Mouse (Mus musculus) small intestine, adult 2 months (tissue): ENCODE measurements around the gene Arl5a. TPM values are rescaled to one million over a fixed set of nuclear protein-coding genes. Genes with fewer than 3 reads are reported as not detected.

Source experiments
- H3K27ac ChIP-seq: fragments of 200-500 bp; 2 replicates; pipeline ENCODE4 v1.5.1; 2012; ENCODE audit warnings: low read depth, low read length, control low read depth, inconsistent platforms; ENCODE audit not compliant: insufficient read depth
- H3K27me3 ChIP-seq: fragments of 200-500 bp; 2 replicates; pipeline ENCODE4 v1.6.1; 2012; ENCODE audit warnings: mild to moderate bottlenecking, moderate library complexity, low read length, inconsistent platforms; ENCODE audit not compliant: control insufficient read depth, insufficient read depth
- H3K36me3 ChIP-seq: fragments of 200-500 bp; 2 replicates; pipeline ENCODE4 v1.6.1; 2012; ENCODE audit warnings: mild to moderate bottlenecking, low read length, control low read depth, inconsistent platforms; ENCODE audit not compliant: control insufficient read depth, insufficient read depth
- H3K4me1 ChIP-seq: fragments of 200-500 bp; 2 replicates; pipeline ENCODE4 v1.6.1; 2012; ENCODE audit warnings: low read length, inconsistent platforms, mixed read lengths; ENCODE audit not compliant: control insufficient read depth, insufficient read depth, insufficient read length
- H3K4me3 ChIP-seq: fragments of 200-500 bp; 2 replicates; pipeline ENCODE4 v1.5.1; 2012; ENCODE audit warnings: low read depth, mild to moderate bottlenecking, control low read depth, inconsistent platforms, low read length, moderate library complexity
- CTCF ChIP-seq: fragments of 200-500 bp; IDR thresholded peaks from 2 replicates; pipeline ENCODE4 v1.5.1; 2012; ENCODE audit warnings: low read depth, mild to moderate bottlenecking, control low read depth, inconsistent platforms, low read length, moderate library complexity, mixed read lengths; ENCODE audit not compliant: insufficient replicate concordance, insufficient read length; ENCODE audit errors: extremely low read depth
- POLR2A ChIP-seq: fragments of 200-500 bp; IDR thresholded peaks from 2 replicates; pipeline ENCODE4 v1.6.1; 2012; ENCODE audit warnings: low read depth, mild to moderate bottlenecking, control low read depth, inconsistent platforms, low read length, moderate library complexity
- WGBS: fragments of 180-500 bp; shearing (Covaris S2); methylation state at CpG from one replicate; pipeline ENCODE4 v1.1.7; 2018; 5-methylcytosine and 5-hydroxymethylcytosine counted together
- polyA plus RNA-seq: library from polyadenylated mRNA; depleted of rRNA; stranded (reverse); fragments of >200 nt; gene quantifications from 2 replicates; pipeline ENCODE4 v1.2.3, GENCODE M21; 2012

Arl5a gene
- polyA plus RNA-seq, 1 experiment: 6.9 TPM

GRCm38 (mm10) chr2:52449818-52450217, 25.1 kb upstream of the Arl5a start:
- TF ChIP-seq POLR2A: no peak
- TF ChIP-seq CTCF: no peak
- H3K27me3 ChIP-seq: no peaks in the 10 kb centered on the region
- peaks cover 4% of the 10 kb centered on the region; the same call in 1 of the 2 replicates for H3K4me1 ChIP-seq
- WGBS: 43% methylated on average over 8 of the region's 8 CpGs
- H3K4me3 ChIP-seq: no peak overlapping the region
- no peaks in the 10 kb centered on the region for H3K36me3 ChIP-seq
- H3K27ac ChIP-seq: no peak overlapping the region

- TF ChIP-seq POLR2A (no peak), CTCF (no peak)
- H3K27ac ChIP-seq: no peak overlapping the region
- H3K27me3 ChIP-seq: no peaks in the 10 kb centered on the region
- H3K4me3 ChIP-seq: no peak overlapping the region
- WGBS: 26% methylated on average over 1 of the region's 1 CpGs
- H3K4me1 ChIP-seq: peaks cover 4% of the 10 kb centered on the region; the same call in 1 of the 2 replicates
- H3K36me3 ChIP-seq: no peaks in the 10 kb centered on the region
Measured at GRCm38 (mm10) chr2:52448916-52449315, 24.2 kb upstream of the Arl5a start.

GRCm38 (mm10) chr2:52446648-52447047, 21.9 kb upstream of the Arl5a start:
- Histone ChIP-seq H3K4me1 (peaks cover 7% of the 10 kb centered on the region; the same call in 1 of the 2 replicates), H3K27me3 (no peaks in the 10 kb centered on the region), H3K27ac (no peak overlapping the region), H3K36me3 (no peaks in the 10 kb centered on the region), H3K4me3 (no peak overlapping the region)
- WGBS: 86% methylated on average over 5 of the region's 5 CpGs
- TF ChIP-seq POLR2A (no peak), CTCF (no peak)

- H3K4me1 ChIP-seq: peaks cover 12% of the 10 kb centered on the region; the same call in 1 of the 2 replicates
Measured at GRCm38 (mm10) chr2:52442125-52442524, 17.4 kb upstream of the Arl5a start.

GRCm38 (mm10) chr2:52440420-52441015, 15.8 kb upstream of the Arl5a start:
- peaks cover 12% of the 10 kb centered on the region; the same call in 1 of the 2 replicates for H3K4me1 ChIP-seq
- 90% methylated on average over 4 of the region's 4 CpGs for WGBS
- H3K36me3 ChIP-seq: no peaks in the 10 kb centered on the region
- no peak overlapping the region for H3K4me3 ChIP-seq
- no peaks in the 10 kb centered on the region for H3K27me3 ChIP-seq
- no peak overlapping the region for H3K27ac ChIP-seq
- TF ChIP-seq POLR2A (no peak), CTCF (no peak)

More at GRCm38 (mm10) chr2:52442125-52442524, 17.4 kb upstream of the Arl5a start:
- H3K27me3 ChIP-seq: no peaks in the 10 kb centered on the region
- H3K27ac ChIP-seq: no peak overlapping the region
- WGBS: 27% methylated on average over 5 of the region's 5 CpGs
- H3K4me3 ChIP-seq: no peak overlapping the region
- H3K36me3 ChIP-seq: no peaks in the 10 kb centered on the region
- TF ChIP-seq POLR2A (no peak), CTCF (no peak)

- H3K27ac ChIP-seq: no peak overlapping the region
- peaks cover 12% of the 10 kb centered on the region; the same call in 1 of the 2 replicates for H3K4me1 ChIP-seq
- TF ChIP-seq POLR2A (no peak), CTCF (no peak)
- H3K4me3 ChIP-seq: no peak overlapping the region
- 31% methylated on average over 4 of the region's 4 CpGs for WGBS
- H3K27me3 ChIP-seq: no peaks in the 10 kb centered on the region
- no peaks in the 10 kb centered on the region for H3K36me3 ChIP-seq
Measured at GRCm38 (mm10) chr2:52438437-52438836, 13.7 kb upstream of the Arl5a start.

- TF ChIP-seq CTCF: no peak
- TF ChIP-seq POLR2A: no peak
- 9% methylated on average over 6 of the region's 6 CpGs for WGBS
- peaks cover 12% of the 10 kb centered on the region; the same call in 1 of the 2 replicates for H3K4me1 ChIP-seq
- H3K4me3 ChIP-seq: no peak overlapping the region
- H3K27ac ChIP-seq: no peak overlapping the region
- H3K27me3 ChIP-seq: no peaks in the 10 kb centered on the region
- H3K36me3 ChIP-seq: no peaks in the 10 kb centered on the region
Measured at GRCm38 (mm10) chr2:52438013-52438412, 13.3 kb upstream of the Arl5a start.
